Mouse (Mus musculus): Measurements from ENCODE around the gene Pias4. TPM values are rescaled to one million over a fixed set of nuclear protein-coding genes. Genes with fewer than 3 reads are reported as not detected.

Gene Pias4
- polyA plus RNA-seq, 1 experiment from 2014 or later: 40.8 TPM

GRCm38 (mm10) chr10:81192968-81193501 is 25.3 kb upstream of the Pias4 start:
- peaks cover 28% of the 10 kb centered on the region for H3K27me3 ChIP-seq (replicated peaks; ENCODE audit: control insufficient read depth, insufficient read depth, low read length)
- H3K4me1 ChIP-seq (replicated peaks; ENCODE audit: control insufficient read depth, insufficient read depth, low read length): peaks cover 13% of the 10 kb centered on the region
- H3K4me2 ChIP-seq (ENCODE audit: low read length): peak overlapping the region; percentile 98
- peaks cover 19% of the 10 kb centered on the region for H3K36me3 ChIP-seq (ENCODE audit: control insufficient read depth, insufficient read depth, low read length)
- WGBS: 4% methylated on average over 19 of the region's 19 CpGs
- no peaks in the 10 kb centered on the region for H3K9me3 ChIP-seq (ENCODE audit: control insufficient read depth, low read length)
- peak overlapping the region; percentile 83 for H3K27ac ChIP-seq (ENCODE audit: low read depth)
- peak overlapping the region; percentile 66 for H3K9ac ChIP-seq (ENCODE audit: low read length)
- H3K4me3 ChIP-seq (ENCODE audit: low read depth, low read length): peak overlapping the region; percentile 56
- peak; percentile 14 for ATAC-seq (replicated peaks; ENCODE audit: low FRiP score, low TSS enrichment, low read depth)
- DNase-seq (ENCODE audit: low spot score): no peak

- peak; percentile 85 for ATAC-seq (replicated peaks; ENCODE audit: low FRiP score, low TSS enrichment, low read depth)
- H3K36me3 ChIP-seq (ENCODE audit: control insufficient read depth, insufficient read depth, low read length): peaks cover 24% of the 10 kb centered on the region
- H3K4me3 ChIP-seq (ENCODE audit: low read depth, low read length): peak overlapping the region; percentile 56
- no peaks in the 10 kb centered on the region for H3K9me3 ChIP-seq (ENCODE audit: control insufficient read depth, low read length)
- DNase-seq (ENCODE audit: low spot score): peak; percentile 84
- 1% methylated on average over 64 of the region's 93 CpGs for WGBS
- peak overlapping the region; percentile 83 for H3K27ac ChIP-seq (ENCODE audit: low read depth)
- H3K4me2 ChIP-seq (ENCODE audit: low read length): peak overlapping the region; percentile 98
- H3K4me1 ChIP-seq (replicated peaks; ENCODE audit: control insufficient read depth, insufficient read depth, low read length): peaks cover 13% of the 10 kb centered on the region
- H3K9ac ChIP-seq (ENCODE audit: low read length): peak overlapping the region; percentile 66
- peaks cover 28% of the 10 kb centered on the region for H3K27me3 ChIP-seq (replicated peaks; ENCODE audit: control insufficient read depth, insufficient read depth, low read length)
Measured at GRCm38 (mm10) chr10:81192270-81192967, 24.7 kb upstream of the Pias4 start.

GRCm38 (mm10) chr10:81191342-81191982 is 23.7 kb upstream of the Pias4 start:
- peaks cover 20% of the 10 kb centered on the region for H3K27me3 ChIP-seq (replicated peaks; ENCODE audit: control insufficient read depth, insufficient read depth, low read length)
- H3K27ac ChIP-seq (ENCODE audit: low read depth): no peak overlapping the region
- DNase-seq (ENCODE audit: low spot score) (no peak), ATAC-seq (replicated peaks; ENCODE audit: low FRiP score, low TSS enrichment, low read depth) (no peak)
- H3K36me3 ChIP-seq (ENCODE audit: control insufficient read depth, insufficient read depth, low read length): peaks cover 32% of the 10 kb centered on the region
- H3K4me2 ChIP-seq (ENCODE audit: low read length): no peak overlapping the region
- no peak overlapping the region for H3K9ac ChIP-seq (ENCODE audit: low read length)
- H3K4me3 ChIP-seq (ENCODE audit: low read depth, low read length): no peak overlapping the region
- WGBS: 83% methylated on average over 18 of the region's 18 CpGs
- no peaks in the 10 kb centered on the region for H3K9me3 ChIP-seq (ENCODE audit: control insufficient read depth, low read length)
- peaks cover 13% of the 10 kb centered on the region for H3K4me1 ChIP-seq (replicated peaks; ENCODE audit: control insufficient read depth, insufficient read depth, low read length)

DNA sequence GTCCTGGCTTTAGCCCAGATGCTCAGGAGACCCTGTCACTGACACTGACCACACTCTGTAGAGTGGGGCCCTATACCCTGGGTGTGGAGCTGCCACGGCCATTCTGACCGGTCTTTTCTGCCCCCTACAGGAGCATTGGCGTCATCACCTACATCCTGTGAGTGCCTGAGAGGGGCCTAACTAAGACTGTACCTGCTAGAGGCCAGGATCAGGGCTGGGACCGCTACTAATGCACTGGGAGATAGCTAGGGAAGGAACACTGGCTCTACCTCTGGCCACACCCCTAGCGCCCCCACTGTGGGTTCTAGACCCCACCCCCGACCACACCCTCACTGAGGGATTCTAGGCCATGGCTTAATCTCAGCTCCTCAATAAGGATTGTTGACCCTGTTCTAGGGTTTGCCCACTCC is 23.2 kb upstream of the Pias4 start:
- ATAC-seq (replicated peaks; ENCODE audit: low FRiP score, low TSS enrichment, low read depth) (no peak), DNase-seq (ENCODE audit: low spot score) (no peak)
- peaks cover 18% of the 10 kb centered on the region for H3K27me3 ChIP-seq (replicated peaks; ENCODE audit: control insufficient read depth, insufficient read depth, low read length)
- H3K9me3 ChIP-seq (ENCODE audit: control insufficient read depth, low read length): no peaks in the 10 kb centered on the region
- peaks cover 34% of the 10 kb centered on the region for H3K36me3 ChIP-seq (ENCODE audit: control insufficient read depth, insufficient read depth, low read length)
- WGBS: 74% methylated on average over 6 of the region's 6 CpGs
- H3K27ac ChIP-seq (ENCODE audit: low read depth): no peak overlapping the region
- no peak overlapping the region for H3K9ac ChIP-seq (ENCODE audit: low read length)
- no peak overlapping the region for H3K4me3 ChIP-seq (ENCODE audit: low read depth, low read length)
- H3K4me1 ChIP-seq (replicated peaks; ENCODE audit: control insufficient read depth, insufficient read depth, low read length): peaks cover 13% of the 10 kb centered on the region
- no peak overlapping the region for H3K4me2 ChIP-seq (ENCODE audit: low read length)

- no peak for DNase-seq (ENCODE audit: low spot score)
- H3K27me3 ChIP-seq (replicated peaks; ENCODE audit: control insufficient read depth, insufficient read depth, low read length): peaks cover 15% of the 10 kb centered on the region
- no peak overlapping the region for H3K9ac ChIP-seq (ENCODE audit: low read length)
- ATAC-seq (replicated peaks; ENCODE audit: low FRiP score, low TSS enrichment, low read depth): no peak
- H3K9me3 ChIP-seq (ENCODE audit: control insufficient read depth, low read length): no peaks in the 10 kb centered on the region
- WGBS: 73% methylated on average over 31 of the region's 31 CpGs
- H3K27ac ChIP-seq (ENCODE audit: low read depth): no peak overlapping the region
- H3K4me1 ChIP-seq (replicated peaks; ENCODE audit: control insufficient read depth, insufficient read depth, low read length): peaks cover 13% of the 10 kb centered on the region
- peaks cover 38% of the 10 kb centered on the region for H3K36me3 ChIP-seq (ENCODE audit: control insufficient read depth, insufficient read depth, low read length)
- H3K4me2 ChIP-seq (ENCODE audit: low read length): no peak overlapping the region
- no peak overlapping the region for H3K4me3 ChIP-seq (ENCODE audit: low read depth, low read length)
Measured at GRCm38 (mm10) chr10:81190236-81190911, 22.7 kb upstream of the Pias4 start.

- Histone ChIP-seq H3K9me3 (ENCODE audit: control insufficient read depth, low read length) (no peaks in the 10 kb centered on the region), H3K27me3 (replicated peaks; ENCODE audit: control insufficient read depth, insufficient read depth, low read length) (peaks cover 9% of the 10 kb centered on the region), H3K4me3 (ENCODE audit: low read depth, low read length) (no peak overlapping the region), H3K36me3 (ENCODE audit: control insufficient read depth, insufficient read depth, low read length) (peaks cover 42% of the 10 kb centered on the region), H3K4me2 (ENCODE audit: low read length) (no peak overlapping the region), H3K27ac (ENCODE audit: low read depth) (no peak overlapping the region), H3K4me1 (replicated peaks; ENCODE audit: control insufficient read depth, insufficient read depth, low read length) (peaks cover 18% of the 10 kb centered on the region), H3K9ac (ENCODE audit: low read length) (no peak overlapping the region)
- DNase-seq (ENCODE audit: low spot score): no peak
- WGBS: 81% methylated on average over 26 of the region's 26 CpGs
- ATAC-seq (replicated peaks; ENCODE audit: low FRiP score, low TSS enrichment, low read depth): no peak
Measured at GRCm38 (mm10) chr10:81189821-81190220, 22.1 kb upstream of the Pias4 start.

GRCm38 (mm10) chr10:81187161-81187560 is 19.4 kb upstream of the Pias4 start:
- Histone ChIP-seq H3K27me3 (replicated peaks; ENCODE audit: control insufficient read depth, insufficient read depth, low read length) (no peaks in the 10 kb centered on the region), H3K4me3 (ENCODE audit: low read depth, low read length) (no peak overlapping the region), H3K36me3 (ENCODE audit: control insufficient read depth, insufficient read depth, low read length) (peaks cover 49% of the 10 kb centered on the region), H3K4me1 (replicated peaks; ENCODE audit: control insufficient read depth, insufficient read depth, low read length) (peaks cover 23% of the 10 kb centered on the region), H3K4me2 (ENCODE audit: low read length) (no peak overlapping the region), H3K27ac (ENCODE audit: low read depth) (no peak overlapping the region), H3K9me3 (ENCODE audit: control insufficient read depth, low read length) (no peaks in the 10 kb centered on the region), H3K9ac (ENCODE audit: low read length) (0 out of 2 replicates have a peak overlapping the region, but pooled peaks have one; percentile 6)
- 96% methylated on average over 9 of the region's 9 CpGs for WGBS
- ATAC-seq (replicated peaks; ENCODE audit: low FRiP score, low TSS enrichment, low read depth) (no peak), DNase-seq (ENCODE audit: low spot score) (no peak)

DNA sequence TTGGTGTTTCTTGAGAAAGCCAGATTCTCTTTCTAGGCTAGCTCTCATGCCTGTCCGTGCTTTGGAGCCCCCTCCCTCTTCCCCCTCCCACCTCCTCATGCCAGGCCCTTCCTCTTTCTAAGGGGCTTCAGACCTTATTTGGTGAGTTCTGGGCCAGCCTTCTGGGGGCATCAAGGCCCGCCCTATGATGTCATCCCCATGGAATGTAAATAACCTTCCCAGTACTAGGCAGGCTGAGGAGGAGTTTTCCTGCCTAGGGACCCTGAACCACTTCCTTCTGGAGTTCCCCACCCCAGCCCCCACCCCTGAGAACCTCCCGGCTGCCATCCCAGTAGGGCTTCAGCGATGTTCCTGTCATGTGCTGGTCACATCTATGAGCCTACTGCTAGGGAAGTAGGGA is 17.0 kb upstream of the Pias4 start:
- DNase-seq (ENCODE audit: low spot score) (no peak), ATAC-seq (replicated peaks; ENCODE audit: low FRiP score, low TSS enrichment, low read depth) (0 out of 2 replicates have a peak, but pooled peaks have one; percentile 14)
- Histone ChIP-seq H3K9me3 (ENCODE audit: control insufficient read depth, low read length) (no peaks in the 10 kb centered on the region), H3K4me2 (ENCODE audit: low read length) (peak overlapping the region; percentile 65), H3K9ac (ENCODE audit: low read length) (peak overlapping the region; percentile 20; the same call in 1 of the 2 replicates), H3K4me1 (replicated peaks; ENCODE audit: control insufficient read depth, insufficient read depth, low read length) (peaks cover 17% of the 10 kb centered on the region), H3K4me3 (ENCODE audit: low read depth, low read length) (no peak overlapping the region), H3K27me3 (replicated peaks; ENCODE audit: control insufficient read depth, insufficient read depth, low read length) (no peaks in the 10 kb centered on the region), H3K36me3 (ENCODE audit: control insufficient read depth, insufficient read depth, low read length) (peaks cover 59% of the 10 kb centered on the region), H3K27ac (ENCODE audit: low read depth) (peak overlapping the region; percentile 90)
- WGBS: 4% methylated on average over 4 of the region's 4 CpGs
